Mouse (Mus musculus) liver, embryonic 12.5 days (tissue): ENCODE measurements around the gene Cep19. TPM values are rescaled to one million over a fixed set of nuclear protein-coding genes. Genes with fewer than 3 reads are reported as not detected.
A peak's percentile ranks its signal among the peaks of the same experiment; 100 is the strongest.
"Not testable (repeated sequence)": the region's sequence is repeated elsewhere in the genome, so short reads cannot be mapped to it uniquely, and the experiment has no call there.

Source experiments
- ATAC-seq: fragments of 200-750 bp; cut with Nextera tagmentation; 2 replicates; pipeline ENCODE4 v1.8.0; 2017; ENCODE audit warnings: moderate number of reproducible peaks, mild to moderate bottlenecking, moderate library complexity
- H3K27ac ChIP-seq: fragments of 300-500 bp; sonication (generic); 2 replicates; pipeline ENCODE4 v1.5.1; 2016; ENCODE audit warnings: mild to moderate bottlenecking
- H3K27me3 ChIP-seq: fragments of 300-500 bp; sonication (generic); replicated peaks from 2 replicates; pipeline ENCODE4 v1.6.1; 2016; ENCODE audit warnings: mild to moderate bottlenecking, moderate library complexity
- H3K36me3 ChIP-seq: fragments of 300-500 bp; sonication (generic); 2 replicates; pipeline ENCODE4 v1.6.1; 2016; ENCODE audit warnings: mild to moderate bottlenecking, moderate library complexity
- H3K4me1 ChIP-seq: fragments of 300-500 bp; sonication (generic); 2 replicates; pipeline ENCODE4 v1.6.1; 2016
- H3K4me2 ChIP-seq: fragments of 300-500 bp; sonication (generic); 2 replicates; pipeline ENCODE4 v1.6.1; 2016; ENCODE audit warnings: mild to moderate bottlenecking, moderate library complexity
- H3K4me3 ChIP-seq: fragments of 300-500 bp; sonication (generic); 2 replicates; pipeline ENCODE4 v1.5.1; 2016; ENCODE audit warnings: mild to moderate bottlenecking, moderate library complexity
- H3K9ac ChIP-seq: fragments of 300-500 bp; sonication (generic); 2 replicates; pipeline ENCODE4 v1.6.1; 2016; ENCODE audit warnings: mild to moderate bottlenecking, moderate library complexity
- H3K9me3 ChIP-seq: fragments of 300-500 bp; sonication (generic); replicated peaks from 2 replicates; pipeline ENCODE4 v1.6.1; 2016; ENCODE audit warnings: mild to moderate bottlenecking, moderate library complexity
- WGBS: fragments of 180-500 bp; shearing (Covaris S2); methylation state at CpG from one replicate; pipeline ENCODE4 v1.1.7; 2016; ENCODE audit not compliant: insufficient replicate concordance; 5-methylcytosine and 5-hydroxymethylcytosine counted together
- polyA plus RNA-seq: library from polyadenylated mRNA; unstranded; fragments of >200 nt; fragmentation: Nextera tagmentation; extraction: Ambion mirVana; gene quantifications from 2 replicates; pipeline ENCODE4 v1.2.1, GENCODE M21; 2016

Gene Cep19
- 7.6 TPM in 2 replicates for polyA plus RNA-seq

- peak within 1 kb of the TSS; percentile 88 for H3K4me3 ChIP-seq
- peak within 1 kb of the TSS; percentile 98 for H3K4me2 ChIP-seq
- no peaks in the 10 kb centered on the region for H3K9me3 ChIP-seq
- H3K9ac ChIP-seq: peak within 1 kb of the TSS; percentile 94
- peaks cover 16% of the 10 kb centered on the region; the same call in 1 of the 2 replicates for H3K36me3 ChIP-seq
- peak; percentile 95 for ATAC-seq
- H3K27me3 ChIP-seq: no peaks in the 10 kb centered on the region
- H3K4me1 ChIP-seq: peaks cover 19% of the 10 kb centered on the region
- peak within 1 kb of the TSS; percentile 81 for H3K27ac ChIP-seq
- under 1% methylated on average over 34 of the region's 34 CpGs for WGBS
Observed at GRCm38 (mm10) chr16:32099638-32100150, at the start of gene Cep19, which contains the start of gene Pigx. Gene Cep19, plus strand, starts transcription at chr16:32099800. Gene Pigx, minus strand, starts transcription at chr16:32099740.

- ATAC-seq: 0 out of 2 replicates have a peak, but pooled peaks have one; percentile 27
Observed at GRCm38 (mm10) chr16:32058817-32059216, 40.8 kb upstream of the Cep19 start.

GRCm38 (mm10) chr16:32059840-32060523 lies 39.6 kb upstream of the Cep19 start:
- H3K4me2 ChIP-seq: no peak overlapping the region
- ATAC-seq: no peak
- no peak overlapping the region for H3K4me3 ChIP-seq
- no peaks in the 10 kb centered on the region for H3K27me3 ChIP-seq
- 50% methylated on average over 6 of the region's 6 CpGs for WGBS
- H3K4me1 ChIP-seq: peaks cover 50% of the 10 kb centered on the region
- H3K27ac ChIP-seq: no peak overlapping the region
- no peak overlapping the region for H3K9ac ChIP-seq
- no peaks in the 10 kb centered on the region for H3K9me3 ChIP-seq
- H3K36me3 ChIP-seq: no peaks in the 10 kb centered on the region

More at GRCm38 (mm10) chr16:32058817-32059216, 40.8 kb upstream of the Cep19 start:
- Histone ChIP-seq H3K4me2 (no peak overlapping the region), H3K9me3 (no peaks in the 10 kb centered on the region), H3K4me3 (no peak overlapping the region), H3K9ac (no peak overlapping the region), H3K27ac (no peak overlapping the region), H3K27me3 (no peaks in the 10 kb centered on the region), H3K36me3 (no peaks in the 10 kb centered on the region), H3K4me1 (peaks cover 42% of the 10 kb centered on the region)
- WGBS: 66% methylated on average over 5 of the region's 5 CpGs

- Histone ChIP-seq H3K4me3 (no peak overlapping the region), H3K27ac (peak overlapping the region; percentile 54; the same call in 1 of the 2 replicates), H3K9ac (no peak overlapping the region), H3K4me1 (peaks cover 63% of the 10 kb centered on the region), H3K36me3 (no peaks in the 10 kb centered on the region), H3K27me3 (no peaks in the 10 kb centered on the region), H3K4me2 (0 out of 2 replicates have a peak overlapping the region, but pooled peaks have one; percentile 16), H3K9me3 (no peaks in the 10 kb centered on the region)
- ATAC-seq: no peak
- WGBS: 43% methylated on average over 2 of the region's 2 CpGs
Observed at GRCm38 (mm10) chr16:32062226-32062625, 37.4 kb upstream of the Cep19 start.

DNA sequence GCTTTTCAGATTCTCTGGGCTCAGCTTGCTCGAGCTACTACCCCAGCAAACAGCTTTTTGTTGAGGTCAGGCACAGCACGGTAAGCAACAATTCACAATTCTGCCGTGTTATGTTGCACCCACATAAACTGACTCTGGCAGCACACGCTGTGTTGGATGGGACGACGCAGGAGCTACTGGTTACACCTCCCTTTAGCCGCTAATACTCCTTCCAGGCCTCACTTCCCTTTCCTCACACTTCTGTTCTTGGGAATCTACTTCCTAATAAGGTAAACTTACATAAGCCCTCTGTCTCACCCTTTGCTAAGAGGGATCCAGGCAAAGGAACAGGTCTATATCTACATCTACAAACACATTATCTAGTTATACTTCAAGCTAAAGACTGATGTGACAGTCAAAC lies 35.7 kb upstream of the Cep19 start:
- H3K4me3 ChIP-seq: no peak overlapping the region
- no peaks in the 10 kb centered on the region for H3K27me3 ChIP-seq
- H3K9me3 ChIP-seq: no peaks in the 10 kb centered on the region
- H3K9ac ChIP-seq: no peak overlapping the region
- 49% methylated on average over 7 of the region's 7 CpGs for WGBS
- ATAC-seq: no peak
- H3K4me1 ChIP-seq: peaks cover 71% of the 10 kb centered on the region
- no peak overlapping the region for H3K27ac ChIP-seq
- H3K36me3 ChIP-seq: no peaks in the 10 kb centered on the region
- no peak overlapping the region for H3K4me2 ChIP-seq

- no peak overlapping the region for H3K4me2 ChIP-seq
- peaks cover 64% of the 10 kb centered on the region for H3K4me1 ChIP-seq
- no peaks in the 10 kb centered on the region for H3K27me3 ChIP-seq
- 58% methylated on average over 1 of the region's 1 CpGs for WGBS
- no peak overlapping the region for H3K27ac ChIP-seq
- no peaks in the 10 kb centered on the region for H3K9me3 ChIP-seq
- ATAC-seq: no peak
- no peak overlapping the region for H3K9ac ChIP-seq
- no peak overlapping the region for H3K4me3 ChIP-seq
- H3K36me3 ChIP-seq: peaks cover 1% of the 10 kb centered on the region; the same call in 1 of the 2 replicates
Observed at GRCm38 (mm10) chr16:32066899-32067298, 32.7 kb upstream of the Cep19 start.

DNA sequence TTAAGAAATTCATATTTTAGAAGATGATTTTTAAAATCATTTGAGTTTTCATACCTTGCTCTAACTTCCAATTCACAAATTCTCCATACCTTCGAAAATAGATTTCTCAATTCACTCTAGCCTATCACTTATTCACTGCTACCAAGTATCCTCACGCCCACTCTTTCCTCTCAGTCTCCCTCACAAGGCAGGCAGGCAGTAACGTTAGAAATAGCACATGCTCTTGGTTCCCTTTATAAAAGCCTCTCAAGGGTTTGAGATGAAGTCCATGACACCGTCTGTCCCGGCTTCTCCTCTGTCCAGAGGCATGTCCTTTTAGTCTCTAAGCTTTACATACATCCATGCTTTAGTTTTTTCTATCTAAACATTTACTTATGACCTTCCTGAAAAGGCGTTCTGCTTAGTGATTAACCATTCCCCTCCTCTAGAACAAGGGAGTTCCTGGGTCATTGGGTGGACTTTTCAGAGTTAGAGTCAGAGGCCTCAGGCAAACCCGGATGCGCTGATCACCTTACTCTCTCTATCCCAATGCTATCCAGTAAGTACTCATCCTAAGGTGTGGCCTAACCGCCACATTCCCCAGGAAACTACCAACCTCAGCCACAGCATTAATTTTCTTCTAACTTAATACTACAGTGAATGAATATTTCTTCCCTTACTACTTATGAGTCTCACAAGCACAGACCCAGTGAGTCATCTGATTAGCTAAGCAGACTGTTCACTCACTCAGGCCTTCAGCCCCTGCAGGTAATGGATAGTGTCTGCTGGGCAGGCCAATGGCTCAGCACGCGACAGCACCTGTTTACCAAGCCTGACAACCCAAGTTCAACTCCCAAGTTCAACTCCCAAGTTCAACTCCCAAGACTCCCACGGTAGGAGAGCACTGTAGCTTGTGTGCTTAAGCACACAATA lies 31.0 kb upstream of the Cep19 start:
- Histone ChIP-seq H3K9ac (no peak overlapping the region), H3K27me3 (no peaks in the 10 kb centered on the region), H3K27ac (no peak overlapping the region), H3K4me1 (peaks cover 54% of the 10 kb centered on the region), H3K4me2 (no peak overlapping the region), H3K36me3 (peaks cover 4% of the 10 kb centered on the region; the same call in 1 of the 2 replicates), H3K4me3 (no peak overlapping the region), H3K9me3 (no peaks in the 10 kb centered on the region)
- WGBS: 64% methylated on average over 12 of the region's 12 CpGs
- no peak for ATAC-seq

DNA sequence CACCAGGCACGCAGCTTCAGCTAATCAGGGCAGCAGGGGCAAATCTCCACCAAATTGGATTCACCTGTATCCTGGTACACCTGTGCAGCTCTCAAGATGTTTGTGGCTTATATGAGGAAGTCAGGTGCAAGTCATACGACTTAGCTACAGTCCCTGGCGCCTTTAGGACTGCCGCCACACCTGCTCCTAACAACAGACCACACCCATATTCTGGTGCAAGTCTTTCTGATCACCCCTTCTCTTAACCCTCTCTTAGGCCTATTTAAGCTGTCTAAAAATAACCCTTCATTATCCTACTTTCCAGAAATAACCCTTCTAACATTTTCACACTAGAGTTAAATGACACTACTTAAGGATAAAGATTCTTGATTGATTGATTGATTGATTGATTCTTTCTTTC lies 29.5 kb upstream of the Cep19 start:
- WGBS: 70% methylated on average over 4 of the region's 4 CpGs
- H3K36me3 ChIP-seq, H3K9me3 ChIP-seq, H3K27ac ChIP-seq, H3K4me3 ChIP-seq, H3K9ac ChIP-seq, ATAC-seq, H3K27me3 ChIP-seq, H3K4me2 ChIP-seq: not testable (repeated sequence)
- peaks cover 44% of the 10 kb centered on the region for H3K4me1 ChIP-seq

DNA sequence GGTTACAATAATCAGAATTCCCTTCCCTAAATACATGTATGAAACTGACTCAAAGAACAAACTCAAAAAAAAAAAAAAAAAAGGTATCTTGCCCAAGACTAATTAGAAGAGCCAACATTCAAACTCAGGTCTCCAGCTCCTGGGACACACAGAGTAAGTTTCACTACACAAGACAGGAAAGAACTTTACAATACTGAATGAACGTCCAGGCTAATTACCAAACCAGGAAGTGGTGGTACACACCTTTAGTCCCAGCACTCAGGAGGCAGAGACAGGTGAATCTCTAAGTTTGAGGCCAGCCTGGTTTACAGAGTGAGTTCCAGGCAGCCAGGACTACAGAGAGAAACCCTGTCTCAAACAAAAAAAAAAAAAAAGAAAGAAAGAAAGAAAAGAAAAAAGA lies 23.8 kb upstream of the Cep19 start:
- Histone ChIP-seq H3K36me3 (peaks cover 4% of the 10 kb centered on the region; the same call in 1 of the 2 replicates), H3K27ac (no peak overlapping the region), H3K4me3 (no peak overlapping the region), H3K9ac (no peak overlapping the region), H3K9me3 (no peaks in the 10 kb centered on the region), H3K27me3 (no peaks in the 10 kb centered on the region), H3K4me1 (peaks cover 35% of the 10 kb centered on the region), H3K4me2 (no peak overlapping the region)
- ATAC-seq: no peak
- 43% methylated on average over 1 of the region's 1 CpGs for WGBS

- peaks cover 35% of the 10 kb centered on the region for H3K4me1 ChIP-seq
- no peak overlapping the region for H3K27ac ChIP-seq
- H3K4me3 ChIP-seq: no peak overlapping the region
- H3K9ac ChIP-seq: no peak overlapping the region
- peaks cover 4% of the 10 kb centered on the region; the same call in 1 of the 2 replicates for H3K36me3 ChIP-seq
- no peaks in the 10 kb centered on the region for H3K9me3 ChIP-seq
- ATAC-seq: no peak
- H3K27me3 ChIP-seq: no peaks in the 10 kb centered on the region
- no peak overlapping the region for H3K4me2 ChIP-seq
- WGBS: 78% methylated on average over 3 of the region's 3 CpGs
Observed at GRCm38 (mm10) chr16:32076406-32076805, 23.2 kb upstream of the Cep19 start.

GRCm38 (mm10) chr16:32077648-32078407 lies 21.8 kb upstream of the Cep19 start:
- H3K9me3 ChIP-seq: no peaks in the 10 kb centered on the region
- H3K27me3 ChIP-seq: no peaks in the 10 kb centered on the region
- H3K36me3 ChIP-seq: no peaks in the 10 kb centered on the region
- H3K4me2 ChIP-seq: peak overlapping the region; percentile 71
- peak overlapping the region; percentile 98 for H3K27ac ChIP-seq
- WGBS: 6% methylated on average over 13 of the region's 13 CpGs
- peaks cover 27% of the 10 kb centered on the region for H3K4me1 ChIP-seq
- peak overlapping the region; percentile 92 for H3K4me3 ChIP-seq
- no peak for ATAC-seq
- peak overlapping the region; percentile 98 for H3K9ac ChIP-seq
